Mouse (Mus musculus) ES-E14 (cell line): ENCODE measurements at regions not wholly inside any gene's neighbourhood (a gene's known extent, or its start where the extent isn't known, plus 50 kb on each side); places are given as distances from the start of the nearest gene placed in this dataset.

Experiments used
- CHD2 ChIP-seq: IDR thresholded peaks from 2 replicates; pipeline ENCODE4 v1.6.1; 2014; ENCODE audit warnings: mild to moderate bottlenecking, low read depth, low read length, inconsistent platforms
- HCFC1 ChIP-seq: IDR thresholded peaks from 2 replicates; pipeline ENCODE4 v1.6.1; 2012; ENCODE audit warnings: low read length, inconsistent platforms, borderline replicate concordance; ENCODE audit not compliant: insufficient read depth
- ZC3H11A ChIP-seq: IDR thresholded peaks from 2 replicates; pipeline ENCODE4 v1.6.1; 2012; ENCODE audit warnings: low read depth, mild to moderate bottlenecking, inconsistent platforms, low read length, borderline replicate concordance

DNA sequence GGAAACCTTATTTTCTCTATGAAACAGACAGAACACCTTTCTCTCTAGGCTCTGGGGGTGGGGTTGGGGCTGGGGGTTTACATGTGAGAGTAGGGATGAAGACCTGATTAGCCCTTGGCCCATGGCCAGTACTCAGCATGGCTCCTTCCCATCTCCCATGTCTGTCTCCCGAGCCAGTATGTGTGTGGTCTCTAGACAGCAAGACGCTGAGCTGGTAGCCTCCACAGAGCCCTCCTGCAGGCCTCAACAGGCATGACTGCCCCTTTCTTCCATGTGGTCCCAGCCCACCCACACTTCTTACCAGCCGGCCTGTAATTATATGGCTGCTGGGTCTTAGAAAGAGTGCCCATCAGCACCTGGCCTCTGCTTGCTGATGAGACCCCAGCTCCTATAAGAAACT is 84.2 kb upstream of the Bod1 start:
- no peak for TF ChIP-seq CHD2
- TF ChIP-seq HCFC1 = no peak
- no peak for TF ChIP-seq ZC3H11A
